Mouse (Mus musculus): ENCODE measurements at regions not wholly inside any gene's neighbourhood (a gene's known extent, or its start where the extent isn't known, plus 50 kb on each side); places are given as distances from the start of the nearest gene placed in this dataset.

DNA sequence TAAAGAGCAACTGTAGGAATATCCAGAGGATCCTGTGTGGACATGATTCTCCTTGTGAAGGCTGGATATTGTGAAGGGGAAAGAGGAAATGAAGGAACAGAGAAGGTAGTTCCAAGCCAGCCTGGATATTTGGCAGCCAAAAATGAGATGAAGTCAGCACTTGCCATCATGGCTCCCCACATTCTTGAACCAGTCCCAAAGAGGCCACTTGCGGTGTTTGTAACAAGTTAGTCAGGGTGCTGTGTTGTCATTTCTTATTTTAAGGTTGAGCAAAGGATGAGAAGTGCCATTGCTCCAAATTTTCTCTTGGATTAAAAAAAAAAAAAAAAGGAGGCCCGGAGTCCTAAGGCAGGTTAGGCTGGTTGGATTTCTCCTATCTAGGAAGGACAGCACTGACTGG, 63.3 kb upstream of the Hif1a start:
- Histone ChIP-seq H3K4me3 (ENCODE audit: low read depth, low read length) (no peak overlapping the region), H3K4me1 (ENCODE audit: insufficient read depth) (no peaks in the 10 kb centered on the region), H3K9ac (no peak overlapping the region), H3K4me2 (no peak overlapping the region), H3K9me3 (ENCODE audit: low read depth, low read length) (no peaks in the 10 kb centered on the region), H3K27ac (ENCODE audit: low read depth) (no peak overlapping the region), H3K36me3 (ENCODE audit: insufficient read depth) (no peaks in the 10 kb centered on the region), H3K27me3 (ENCODE audit: insufficient read depth, low read length) (no peaks in the 10 kb centered on the region)
- DNase-seq (no peak), ATAC-seq (ENCODE audit: insufficient read depth) (no peak)
- 93% methylated on average over 2 of the region's 2 CpGs for WGBS
- TF ChIP-seq CTCF (IDR thresholded peaks at IDR 0.05; ENCODE audit: low read depth): no peak

DNA sequence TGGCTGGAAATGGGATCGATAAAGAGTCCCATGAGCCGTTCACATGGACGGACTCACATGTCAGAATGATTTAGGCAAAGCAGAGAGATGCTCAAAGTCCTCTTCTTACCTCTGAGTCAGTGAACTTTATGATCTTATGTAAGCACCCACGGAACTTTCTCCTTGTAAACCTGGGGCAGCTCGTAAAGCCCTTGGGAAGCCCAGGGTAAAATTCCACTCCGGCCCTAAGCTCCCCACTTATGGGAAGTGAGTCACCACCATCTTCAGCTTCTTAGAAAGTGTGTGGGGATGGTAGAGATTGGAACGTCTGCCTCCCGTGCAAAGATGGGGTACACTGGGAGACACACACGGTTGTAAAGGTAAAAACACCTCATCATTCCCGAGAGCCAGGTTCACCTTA, 62.8 kb upstream of the Hif1a start:
- Histone ChIP-seq H3K27ac (ENCODE audit: low read depth) (no peak overlapping the region), H3K4me3 (ENCODE audit: low read depth, low read length) (no peak overlapping the region), H3K4me1 (ENCODE audit: insufficient read depth) (no peaks in the 10 kb centered on the region), H3K4me2 (no peak overlapping the region), H3K9ac (no peak overlapping the region), H3K27me3 (ENCODE audit: insufficient read depth, low read length) (no peaks in the 10 kb centered on the region), H3K36me3 (ENCODE audit: insufficient read depth) (no peaks in the 10 kb centered on the region), H3K9me3 (ENCODE audit: low read depth, low read length) (no peaks in the 10 kb centered on the region)
- 82% methylated on average over 10 of the region's 10 CpGs for WGBS
- TF ChIP-seq CTCF (IDR thresholded peaks at IDR 0.05; ENCODE audit: low read depth): no peak
- DNase-seq: no peak
- no peak for ATAC-seq (ENCODE audit: insufficient read depth)

DNA sequence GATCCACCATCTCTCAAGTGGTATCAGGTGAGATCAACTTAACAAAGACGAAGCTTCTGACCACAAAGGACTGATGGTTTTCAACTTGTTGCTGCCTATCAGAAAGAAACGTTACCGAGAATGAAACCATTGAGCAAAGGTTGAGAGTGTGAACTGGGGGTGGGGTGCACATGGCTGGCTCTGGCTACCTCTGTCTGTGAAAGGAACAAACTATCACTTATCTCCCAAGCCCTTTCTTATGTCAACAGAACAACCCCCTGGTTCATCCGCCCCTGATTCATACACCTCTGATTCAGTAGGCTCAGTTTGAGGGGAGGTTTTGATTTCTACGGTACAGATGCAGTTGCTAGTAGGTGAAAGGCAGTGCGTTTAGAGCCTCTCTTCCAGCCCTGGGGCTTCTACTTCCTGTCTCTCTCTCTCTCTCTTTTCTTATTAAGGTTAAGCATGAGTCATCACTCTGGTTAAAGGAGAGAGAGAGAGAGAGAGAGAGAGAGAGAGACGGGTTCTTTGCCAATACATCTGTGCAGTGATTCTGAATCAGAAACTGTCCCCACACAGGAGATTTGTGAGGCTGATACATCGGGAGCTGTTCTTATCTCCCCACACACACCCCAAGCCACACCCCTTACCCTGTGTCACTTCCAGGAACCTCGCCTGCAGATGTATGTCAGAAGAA, 59.0 kb upstream of the Hif1a start:
- ATAC-seq (ENCODE audit: insufficient read depth) (0 out of 2 replicates have a peak, but pooled peaks have one; percentile 24), DNase-seq (no peak)
- no peak overlapping the region for H3K9ac ChIP-seq
- H3K4me3 ChIP-seq (ENCODE audit: low read depth, low read length): no peak overlapping the region
- H3K27ac ChIP-seq (ENCODE audit: low read depth): no peak overlapping the region
- H3K4me1 ChIP-seq (ENCODE audit: insufficient read depth): no peaks in the 10 kb centered on the region
- H3K27me3 ChIP-seq (ENCODE audit: insufficient read depth, low read length): no peaks in the 10 kb centered on the region
- 36% methylated on average over 9 of the region's 9 CpGs for WGBS
- H3K4me2 ChIP-seq: no peak overlapping the region
- H3K36me3 ChIP-seq (ENCODE audit: insufficient read depth): no peaks in the 10 kb centered on the region
- TF ChIP-seq CTCF (IDR thresholded peaks at IDR 0.05; ENCODE audit: low read depth): no peak
- no peaks in the 10 kb centered on the region for H3K9me3 ChIP-seq (ENCODE audit: low read depth, low read length)

DNA sequence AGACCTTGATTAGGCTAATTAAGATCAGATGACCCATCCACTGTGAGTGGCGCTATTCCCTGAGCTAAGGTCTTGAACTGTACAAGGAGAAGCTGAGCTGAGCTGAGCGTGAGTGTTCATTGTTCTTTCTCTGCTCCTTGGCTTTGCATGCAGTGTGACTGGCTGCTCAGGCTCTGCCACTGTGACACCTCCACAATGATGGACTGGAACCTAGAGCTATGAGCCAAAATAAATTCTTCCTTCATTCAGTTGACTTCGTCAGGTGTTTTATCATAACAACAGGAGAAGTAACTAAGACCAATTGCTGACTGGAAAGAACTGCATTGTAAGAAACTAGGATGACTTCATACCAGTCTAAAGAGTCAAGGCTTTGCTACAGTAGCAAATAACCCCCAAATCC, 56.4 kb upstream of the Hif1a start:
- TF ChIP-seq CTCF (IDR thresholded peaks at IDR 0.05; ENCODE audit: low read depth): no peak
- H3K4me3 ChIP-seq (ENCODE audit: low read depth, low read length): no peak overlapping the region
- no peaks in the 10 kb centered on the region for H3K9me3 ChIP-seq (ENCODE audit: low read depth, low read length)
- H3K27ac ChIP-seq (ENCODE audit: low read depth): no peak overlapping the region
- DNase-seq: no peak
- H3K9ac ChIP-seq: no peak overlapping the region
- WGBS: 87% methylated on average over 3 of the region's 3 CpGs
- H3K4me1 ChIP-seq (ENCODE audit: insufficient read depth): 0 out of 2 replicates have a peak, but pooled peaks cover 4% of the 10 kb centered on the region
- no peak for ATAC-seq (ENCODE audit: insufficient read depth)
- H3K27me3 ChIP-seq (ENCODE audit: insufficient read depth, low read length): no peaks in the 10 kb centered on the region
- no peaks in the 10 kb centered on the region for H3K36me3 ChIP-seq (ENCODE audit: insufficient read depth)
- H3K4me2 ChIP-seq: no peak overlapping the region

DNA sequence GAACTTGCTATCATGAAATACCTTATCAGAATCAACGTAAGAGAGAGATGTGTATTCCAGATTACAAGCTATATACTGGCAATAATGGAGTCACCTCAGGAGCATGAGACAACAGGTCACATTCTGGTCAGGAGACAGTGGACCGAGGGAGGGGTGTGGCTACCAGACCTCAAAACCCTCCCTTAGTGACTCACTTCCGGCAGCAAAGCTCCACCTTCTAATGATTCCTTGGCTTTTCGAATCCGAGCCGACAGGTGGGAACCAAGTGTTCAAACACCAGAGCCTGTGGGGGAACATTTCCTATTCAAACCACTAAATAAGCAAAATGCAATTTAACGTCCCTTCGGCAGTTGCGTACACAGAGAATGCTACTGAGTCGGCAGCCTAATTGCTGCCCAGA, 54.5 kb upstream of the Hif1a start:
- no peaks in the 10 kb centered on the region for H3K36me3 ChIP-seq (ENCODE audit: insufficient read depth)
- no peaks in the 10 kb centered on the region for H3K27me3 ChIP-seq (ENCODE audit: insufficient read depth, low read length)
- 0 out of 2 replicates have a peak, but pooled peaks cover 4% of the 10 kb centered on the region for H3K4me1 ChIP-seq (ENCODE audit: insufficient read depth)
- no peaks in the 10 kb centered on the region for H3K9me3 ChIP-seq (ENCODE audit: low read depth, low read length)
- DNase-seq (peak; percentile 35), ATAC-seq (ENCODE audit: insufficient read depth) (no peak)
- H3K9ac ChIP-seq: no peak overlapping the region
- H3K27ac ChIP-seq (ENCODE audit: low read depth): no peak overlapping the region
- TF ChIP-seq CTCF (IDR thresholded peaks at IDR 0.05; ENCODE audit: low read depth): no peak
- H3K4me2 ChIP-seq: peak overlapping the region; percentile 37
- no peak overlapping the region for H3K4me3 ChIP-seq (ENCODE audit: low read depth, low read length)
- 45% methylated on average over 10 of the region's 10 CpGs for WGBS

DNA sequence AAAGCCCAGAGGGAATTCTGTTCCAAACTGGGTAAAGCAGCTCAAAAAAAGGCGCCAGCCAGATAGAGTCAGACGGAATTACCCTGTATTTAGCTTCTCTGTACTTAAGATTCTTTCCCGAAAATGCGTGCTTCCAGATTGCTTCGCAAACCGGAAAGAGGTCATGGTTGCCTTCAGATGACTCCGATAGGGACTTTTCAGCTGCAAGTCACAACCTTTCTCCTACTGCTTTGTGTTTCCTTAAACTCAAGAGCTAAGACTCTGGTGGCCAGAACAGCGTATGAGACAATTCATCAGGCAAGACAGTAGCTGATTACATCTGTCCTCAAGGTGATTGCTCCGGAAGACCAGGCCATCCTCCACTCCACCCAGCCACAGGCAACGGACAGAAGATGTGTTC, 53.8 kb upstream of the Hif1a start:
- no peak for ATAC-seq (ENCODE audit: insufficient read depth)
- no peak for DNase-seq
- WGBS: 52% methylated on average over 10 of the region's 10 CpGs
- Histone ChIP-seq H3K27me3 (ENCODE audit: insufficient read depth, low read length) (no peaks in the 10 kb centered on the region), H3K27ac (ENCODE audit: low read depth) (no peak overlapping the region), H3K9ac (no peak overlapping the region), H3K4me3 (ENCODE audit: low read depth, low read length) (no peak overlapping the region), H3K4me2 (peak overlapping the region; percentile 37), H3K9me3 (ENCODE audit: low read depth, low read length) (no peaks in the 10 kb centered on the region), H3K36me3 (ENCODE audit: insufficient read depth) (no peaks in the 10 kb centered on the region), H3K4me1 (ENCODE audit: insufficient read depth) (0 out of 2 replicates have a peak, but pooled peaks cover 4% of the 10 kb centered on the region)
- TF ChIP-seq CTCF (IDR thresholded peaks at IDR 0.05; ENCODE audit: low read depth): no peak

DNA sequence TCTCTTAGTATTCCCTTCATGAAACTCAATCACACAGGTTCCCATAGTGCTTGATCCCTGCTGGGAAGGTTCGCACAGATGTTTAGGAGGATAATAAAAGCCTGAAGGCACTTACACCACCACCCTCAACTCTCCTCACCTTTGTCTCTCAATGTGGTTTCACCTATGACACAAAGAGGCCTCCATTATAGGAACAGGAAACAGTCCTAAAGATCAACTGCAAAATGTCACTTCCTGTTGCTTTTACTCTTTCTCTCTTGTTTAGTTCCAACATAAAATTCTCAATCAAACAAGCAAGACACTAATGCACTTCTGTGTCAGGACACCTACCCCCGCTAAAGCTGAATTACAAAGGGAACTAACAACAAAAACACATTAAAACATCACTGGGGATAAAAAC, 50.3 kb upstream of the Hif1a start:
- no peaks in the 10 kb centered on the region for H3K36me3 ChIP-seq (ENCODE audit: insufficient read depth)
- no peak overlapping the region for H3K27ac ChIP-seq (ENCODE audit: low read depth)
- H3K9me3 ChIP-seq (ENCODE audit: low read depth, low read length): no peaks in the 10 kb centered on the region
- H3K27me3 ChIP-seq (ENCODE audit: insufficient read depth, low read length): no peaks in the 10 kb centered on the region
- no peak overlapping the region for H3K4me2 ChIP-seq
- H3K4me3 ChIP-seq (ENCODE audit: low read depth, low read length): no peak overlapping the region
- DNase-seq (no peak), ATAC-seq (ENCODE audit: insufficient read depth) (no peak)
- 77% methylated on average over 2 of the region's 2 CpGs for WGBS
- no peak overlapping the region for H3K9ac ChIP-seq
- H3K4me1 ChIP-seq (ENCODE audit: insufficient read depth): 0 out of 2 replicates have a peak, but pooled peaks cover 4% of the 10 kb centered on the region
- no peak for TF ChIP-seq CTCF (IDR thresholded peaks at IDR 0.05; ENCODE audit: low read depth)

Measured in lung, embryonic 14.5 days (tissue).